Mouse (Mus musculus) cerebellum, postnatal 25 days (tissue): Measurements from ENCODE around the gene Siva1.

Source experiments
- DNase-seq, 2 experiments: peaks; one replicate each; pipeline ENCODE4 v3.0.0; 2021; ENCODE audit warnings: mixed read lengths in 2 of 2

Siva1 gene

DNA sequence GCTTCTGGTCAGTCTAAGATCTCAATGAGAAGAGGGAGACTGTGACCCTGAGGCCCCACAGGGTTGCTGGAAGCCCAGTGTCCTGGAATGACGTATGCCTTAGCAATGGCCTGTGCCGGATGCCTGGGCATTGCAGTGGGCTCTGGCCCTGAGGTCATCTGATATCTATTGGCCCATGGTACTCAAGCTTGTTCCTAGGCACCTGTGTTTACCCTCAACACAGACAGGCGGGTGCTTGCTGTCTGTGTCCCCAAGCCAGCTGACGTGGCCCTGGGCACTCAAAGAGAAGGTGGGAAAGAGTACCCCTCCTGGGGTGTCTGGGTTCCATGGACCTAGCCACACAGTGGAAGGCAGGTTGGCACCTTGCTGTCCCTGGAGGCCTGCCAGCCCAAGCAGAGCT lies 18.8 kb upstream of the Siva1 start:
- DNase-seq: no peak

DNA sequence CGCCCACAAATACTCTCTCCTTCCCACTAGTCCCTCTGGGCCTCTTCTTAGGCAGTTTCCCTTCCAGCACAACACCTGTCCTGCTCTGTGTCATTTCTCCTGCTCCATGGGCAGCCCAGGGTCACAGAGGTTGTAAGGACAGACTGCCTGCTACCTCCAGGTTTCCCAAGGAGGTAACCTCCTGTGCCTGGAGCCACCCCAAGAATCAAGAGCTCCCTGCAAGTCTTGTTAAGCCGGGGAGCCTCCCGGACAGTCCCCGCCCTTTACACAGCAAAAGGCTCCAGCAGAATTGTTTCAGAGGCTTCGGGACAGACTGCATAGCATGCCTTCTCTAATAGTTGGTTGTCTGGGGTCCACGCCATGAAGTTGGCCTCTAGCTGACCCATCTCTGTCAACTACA lies 18.0 kb upstream of the Siva1 start:
- DNase-seq: no peak

DNA sequence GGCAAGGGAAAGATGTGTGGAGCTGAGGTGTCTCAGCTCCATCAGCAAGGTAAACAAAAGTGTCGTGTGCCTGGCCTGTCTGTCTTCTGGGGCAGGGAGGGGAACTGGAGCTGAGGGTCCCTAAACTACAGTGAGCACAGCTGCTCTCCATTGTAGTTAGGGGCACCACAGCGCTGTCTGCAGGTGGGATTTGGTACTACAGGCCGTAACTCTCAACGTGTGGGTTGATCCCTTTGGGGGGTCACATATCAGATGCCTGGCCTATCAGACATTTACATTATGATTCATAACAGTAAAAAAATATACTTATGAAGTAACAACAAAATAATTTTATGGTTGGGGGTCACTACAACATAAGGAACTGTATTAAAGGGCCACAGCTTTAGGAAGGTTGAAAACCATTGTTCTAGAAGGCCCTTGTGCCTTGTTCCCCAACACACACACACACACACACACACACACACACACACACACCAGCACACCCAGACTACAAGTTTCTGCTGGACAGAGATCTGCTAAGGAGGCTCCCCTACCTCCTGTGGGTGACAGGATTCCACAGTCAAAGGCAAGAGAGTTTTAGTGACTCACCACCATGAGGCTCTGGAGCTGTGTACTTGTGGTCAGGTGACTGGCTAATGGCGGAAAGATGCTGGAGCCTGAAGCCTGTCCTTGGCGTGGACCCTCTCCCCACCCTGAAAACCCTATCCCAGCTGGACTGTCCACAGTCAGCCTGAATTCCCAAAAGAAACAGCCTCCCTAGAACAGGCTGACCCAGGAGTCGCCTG lies 17.2 kb upstream of the Siva1 start:
- DNase-seq: no peak

DNA sequence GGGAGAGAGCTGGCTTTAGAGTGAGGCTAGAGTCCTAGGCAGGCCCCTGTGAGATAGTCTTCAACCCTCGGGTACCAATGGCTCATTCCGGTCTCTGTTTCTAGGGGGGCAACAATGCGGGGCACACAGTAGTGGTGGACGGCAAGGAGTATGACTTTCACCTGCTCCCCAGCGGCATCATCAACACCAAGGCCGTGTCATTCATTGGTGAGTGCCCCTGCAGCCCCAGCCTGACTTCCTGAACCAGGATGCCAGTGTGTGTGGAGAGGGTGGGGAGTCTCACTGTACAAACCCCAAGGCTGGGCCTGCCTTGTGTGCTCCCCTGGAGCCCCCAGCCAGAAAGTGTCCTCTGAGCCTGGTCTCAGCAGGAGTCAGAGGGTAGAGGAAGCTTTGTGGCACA lies 16.3 kb upstream of the Siva1 start:
- no peak for DNase-seq

DNA sequence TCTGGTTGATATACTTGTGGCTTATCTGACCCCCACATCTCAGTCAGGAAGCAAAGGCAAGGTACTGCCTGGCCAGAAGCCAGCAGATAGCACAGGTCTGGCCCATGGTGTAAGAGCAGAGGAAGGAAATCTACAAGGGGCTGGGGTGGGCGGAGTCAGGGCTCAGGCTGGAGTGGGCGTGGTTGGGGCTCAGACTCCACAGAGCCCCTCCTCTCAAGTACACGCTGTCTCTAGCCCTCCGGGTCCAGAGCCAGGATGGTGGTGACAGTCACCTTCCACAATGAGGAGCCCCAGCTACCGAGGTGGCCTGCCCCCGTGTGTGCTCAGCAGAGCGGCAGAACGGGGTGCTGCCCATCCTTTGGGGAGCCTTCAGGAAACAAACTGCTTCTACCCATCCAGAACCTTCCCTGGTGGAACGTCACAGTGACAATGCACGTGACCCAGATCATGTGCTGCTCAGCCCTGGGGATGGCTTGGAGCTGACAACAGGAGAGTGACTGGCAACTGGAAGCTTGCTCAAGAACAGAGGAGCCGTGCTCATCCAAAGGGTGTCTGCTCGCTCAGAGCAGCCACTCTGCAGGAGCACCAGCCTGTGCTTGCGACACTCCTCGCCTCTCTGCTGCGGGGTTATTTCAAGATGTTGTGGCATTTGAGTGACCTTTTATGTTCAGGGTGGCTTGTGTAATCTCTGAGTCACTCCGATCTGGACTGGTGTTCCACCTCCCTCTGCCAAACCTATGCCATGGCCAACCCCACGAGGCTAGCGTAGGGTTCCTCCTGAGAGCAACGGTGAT lies 15.4 kb upstream of the Siva1 start:
- DNase-seq: peak in 1 of 2 experiments; percentile 43

DNA sequence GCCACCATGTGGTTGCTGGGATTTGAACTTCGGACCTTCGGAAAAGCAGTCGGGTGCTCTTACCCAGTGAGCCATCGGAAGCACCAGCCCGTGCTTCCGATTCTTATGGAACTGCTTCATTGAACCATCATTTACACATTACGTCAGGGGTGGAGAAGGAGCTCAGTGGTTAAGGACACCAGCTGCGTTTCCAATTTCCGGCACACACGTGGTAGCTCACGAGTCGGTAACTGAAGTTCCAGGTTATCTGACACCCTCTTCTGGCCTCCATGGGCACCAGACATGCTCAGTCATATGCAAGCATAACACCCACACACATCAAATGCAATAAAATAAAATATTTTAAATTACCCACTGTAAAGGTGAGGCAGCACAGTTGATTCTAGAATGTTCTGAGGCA lies 14.4 kb upstream of the Siva1 start:
- DNase-seq: no peak

DNA sequence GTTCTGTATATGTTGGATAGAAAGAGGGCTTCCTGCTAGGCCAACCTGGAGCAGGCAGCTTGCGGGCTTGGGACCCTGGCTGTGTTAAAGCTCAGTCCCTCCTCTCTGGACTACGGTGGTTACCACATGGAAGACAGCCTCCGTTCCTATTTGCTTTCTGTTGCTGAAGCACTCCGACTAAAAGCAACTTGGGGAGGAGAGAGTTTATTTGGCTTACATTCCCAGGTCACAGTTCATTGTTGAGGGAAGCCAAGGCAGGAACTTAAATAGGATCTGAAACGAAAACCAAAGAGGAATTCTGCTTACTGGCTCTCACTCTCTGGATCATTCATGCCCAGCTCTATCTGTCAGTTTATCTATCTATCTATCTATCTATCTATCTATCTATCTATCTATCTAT lies 13.7 kb upstream of the Siva1 start:
- DNase-seq: no peak

DNA sequence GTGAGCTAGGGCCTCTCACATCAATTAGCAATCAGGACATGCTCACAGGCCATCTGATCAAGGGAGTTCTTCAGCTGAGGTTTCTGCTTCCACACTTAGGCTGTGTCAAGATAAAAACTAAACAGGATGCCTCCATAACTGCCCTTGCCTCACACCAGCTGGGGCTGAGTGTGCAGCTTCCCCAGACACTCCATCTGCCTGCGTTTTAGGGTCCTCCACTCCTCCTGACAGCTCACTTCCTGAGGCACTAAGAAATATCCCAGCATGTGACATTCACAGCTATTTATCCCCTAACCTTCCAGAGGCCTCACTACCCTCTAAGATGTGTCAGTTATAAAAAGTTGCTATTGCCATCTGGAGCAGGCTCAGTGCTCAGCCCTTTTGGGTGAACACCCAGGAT lies 13.0 kb upstream of the Siva1 start:
- no peak for DNase-seq

DNA sequence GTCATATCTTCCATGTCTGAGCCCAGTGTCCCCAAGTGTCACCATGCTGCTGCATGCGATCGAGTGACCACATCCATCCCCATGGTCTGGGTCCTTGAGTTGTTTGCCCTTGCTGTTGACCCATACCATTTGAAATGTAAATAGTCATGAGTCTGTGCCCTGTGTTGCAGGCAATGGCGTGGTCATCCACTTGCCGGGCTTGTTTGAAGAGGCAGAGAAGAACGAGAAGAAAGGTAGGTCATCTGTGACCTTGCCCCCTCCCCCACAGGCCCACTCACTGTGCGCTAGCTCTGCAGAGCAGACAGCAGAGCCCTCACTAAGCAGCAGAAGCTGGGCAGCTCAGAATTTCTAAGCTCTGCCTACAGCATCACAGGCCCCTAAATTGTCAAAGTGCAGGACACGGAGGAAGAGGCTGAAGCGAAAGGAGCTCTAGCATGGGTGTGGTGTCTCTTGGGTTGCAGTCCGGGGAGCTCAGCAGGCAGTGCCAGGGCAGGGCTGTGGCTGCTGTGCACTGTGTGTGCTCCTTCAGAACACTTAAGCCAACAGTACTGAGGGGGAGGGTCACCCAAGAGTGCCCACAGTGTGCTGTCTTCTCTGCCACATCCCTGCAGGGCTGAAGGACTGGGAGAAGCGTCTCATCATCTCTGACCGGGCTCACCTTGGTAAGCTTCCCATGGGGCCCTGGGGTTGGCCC lies 12.2 kb upstream of the Siva1 start:
- DNase-seq: no peak

DNA sequence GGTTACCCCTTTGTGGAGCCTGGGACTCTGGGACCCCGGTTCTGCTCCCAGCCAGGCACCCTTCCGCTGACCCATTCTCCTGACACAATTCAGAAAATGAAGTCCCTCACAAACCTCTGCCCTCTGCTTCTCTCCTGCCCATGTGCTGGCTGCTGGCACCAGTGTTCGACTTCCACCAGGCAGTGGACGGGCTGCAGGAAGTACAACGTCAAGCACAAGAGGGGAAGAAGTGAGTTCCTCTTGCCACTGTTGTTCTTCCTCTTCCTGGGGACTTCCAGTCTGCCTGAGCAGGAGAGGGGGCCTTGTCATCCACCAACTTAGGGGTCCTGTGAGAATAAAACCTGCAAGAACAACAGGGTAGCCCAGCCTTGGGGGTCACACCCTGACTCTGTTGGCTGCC lies 11.6 kb upstream of the Siva1 start:
- no peak for DNase-seq

DNA sequence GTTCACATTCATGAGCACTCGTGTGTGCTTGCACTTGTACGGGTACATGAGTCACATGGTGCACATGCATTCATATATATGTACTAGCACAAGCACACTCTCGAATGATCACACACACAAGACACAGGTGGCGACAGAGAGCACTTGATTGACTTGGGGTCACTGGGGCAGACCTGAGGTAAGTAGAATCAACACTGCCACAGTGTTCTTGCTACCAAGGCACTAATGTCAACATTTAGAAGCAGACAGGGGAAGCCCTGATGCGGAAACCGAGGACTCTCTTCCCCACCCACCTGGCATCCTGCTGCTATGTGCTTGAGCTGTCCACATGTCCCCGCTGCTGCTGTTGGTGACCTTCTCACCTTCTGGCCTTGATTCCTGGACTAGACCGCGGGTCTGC lies 10.8 kb upstream of the Siva1 start:
- no peak for DNase-seq

DNA sequence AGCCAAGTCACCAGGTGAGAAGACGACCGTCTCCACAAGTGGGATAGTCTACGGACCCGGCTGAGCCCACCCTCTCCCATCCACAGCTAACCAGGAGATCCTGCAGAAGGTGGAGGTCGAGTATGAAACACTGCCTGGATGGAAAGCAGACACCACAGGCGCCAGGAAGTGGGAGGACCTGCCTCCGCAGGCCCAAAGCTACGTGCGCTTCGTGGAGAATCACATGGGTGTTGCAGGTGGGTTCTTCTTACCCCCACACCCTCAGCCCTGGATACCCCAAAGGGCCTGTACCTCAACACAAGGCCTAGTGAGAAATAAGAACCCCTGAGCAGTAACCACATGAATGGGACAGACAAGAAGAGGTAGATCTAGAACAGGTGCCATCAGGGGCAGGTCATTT lies 5.0 kb upstream of the Siva1 start:
- no peak for DNase-seq

DNA sequence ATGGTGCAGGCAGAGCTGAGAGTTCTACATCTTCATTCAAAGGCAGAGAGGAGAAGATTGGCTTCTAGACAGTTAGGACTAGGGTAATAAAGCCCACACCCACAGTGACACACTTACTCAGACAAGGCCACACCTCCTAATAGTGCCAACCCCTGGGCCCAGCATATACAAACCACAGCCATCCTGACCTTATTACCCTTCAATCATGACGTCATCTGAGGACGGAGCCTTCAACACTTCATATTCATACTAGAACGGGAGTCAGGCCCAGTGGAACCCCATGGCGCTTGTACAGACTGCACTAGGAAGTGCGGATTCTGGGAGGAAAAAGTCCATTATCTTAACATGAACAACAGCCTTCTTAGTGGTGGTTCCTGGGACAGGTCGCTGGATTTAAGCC lies 1.4 kb upstream of the Siva1 start:
- DNase-seq: no peak

DNA sequence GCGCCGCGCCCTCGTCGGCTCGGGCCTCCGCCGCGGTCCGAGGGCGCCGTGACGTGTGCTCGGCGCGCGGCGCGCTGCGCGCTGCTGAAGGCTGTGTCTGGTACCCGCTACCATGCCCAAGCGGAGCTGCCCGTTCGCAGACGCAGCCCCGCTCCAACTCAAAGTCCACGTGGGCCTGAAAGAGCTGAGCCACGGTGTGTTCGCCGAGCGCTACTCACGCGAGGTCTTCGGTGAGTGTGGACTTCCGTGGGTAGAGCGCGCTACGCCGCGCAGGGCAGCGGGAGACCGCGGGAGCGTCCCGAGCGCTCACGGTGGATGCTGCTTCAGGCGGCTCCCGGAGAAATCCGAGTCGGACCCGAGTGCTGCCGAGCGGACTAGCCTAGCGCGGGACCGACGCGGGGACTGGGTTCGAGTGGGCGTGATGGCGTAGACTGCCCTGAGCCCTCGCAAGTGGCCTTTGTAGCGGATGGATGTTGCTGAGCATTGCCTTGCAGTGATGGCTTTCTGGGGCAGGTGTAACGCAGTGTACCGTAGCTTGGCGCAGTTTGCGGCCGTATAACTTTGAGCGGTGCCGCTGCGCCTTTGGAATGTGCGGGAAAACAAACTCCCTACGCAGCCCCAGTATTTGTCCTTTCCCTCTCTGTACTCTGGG lies 502 bp downstream of the Siva1 start:
- DNase-seq: peak in 1 of 2 experiments; percentile 84

DNA sequence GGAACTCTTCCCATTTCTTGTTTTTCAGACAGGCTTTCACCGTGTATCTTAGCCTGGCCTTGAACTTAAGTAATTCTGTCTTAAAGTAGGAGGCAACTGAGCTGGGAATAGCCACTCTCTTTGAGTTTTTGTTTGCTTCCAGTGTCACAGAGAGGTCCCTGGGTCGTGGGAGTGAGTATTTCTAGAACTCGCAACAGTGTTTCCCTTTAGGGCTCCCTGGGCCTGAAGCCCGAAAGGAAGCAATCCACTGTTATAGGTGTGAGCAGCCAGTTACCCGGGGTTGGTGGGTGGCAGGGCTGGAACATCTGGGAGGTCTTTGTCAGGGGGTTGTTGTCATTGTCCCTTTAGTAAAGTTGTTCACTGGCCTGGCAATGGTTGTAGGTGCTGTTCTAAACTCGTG lies 1.7 kb downstream of the Siva1 start:
- DNase-seq: no peak

DNA sequence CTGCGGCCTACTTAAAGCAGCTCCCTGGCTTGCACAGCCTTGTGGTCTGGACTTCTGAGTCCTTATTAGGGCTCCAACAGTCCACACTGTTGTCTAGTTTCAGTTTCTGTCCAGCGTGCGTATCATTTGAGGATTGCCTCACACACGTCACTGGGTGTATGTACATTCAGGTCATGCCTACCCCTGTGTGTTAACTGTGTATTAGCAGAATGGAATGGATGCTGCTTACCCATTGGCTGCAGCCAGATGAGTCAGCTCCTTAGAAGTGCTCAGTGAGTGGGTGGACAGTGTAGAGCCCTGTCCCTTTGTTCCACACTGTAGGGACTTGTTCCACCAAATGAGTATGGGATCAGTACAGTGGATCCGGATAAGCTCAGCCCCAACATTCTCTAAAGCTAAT lies 3.6 kb downstream of the Siva1 start:
- no peak for DNase-seq

DNA sequence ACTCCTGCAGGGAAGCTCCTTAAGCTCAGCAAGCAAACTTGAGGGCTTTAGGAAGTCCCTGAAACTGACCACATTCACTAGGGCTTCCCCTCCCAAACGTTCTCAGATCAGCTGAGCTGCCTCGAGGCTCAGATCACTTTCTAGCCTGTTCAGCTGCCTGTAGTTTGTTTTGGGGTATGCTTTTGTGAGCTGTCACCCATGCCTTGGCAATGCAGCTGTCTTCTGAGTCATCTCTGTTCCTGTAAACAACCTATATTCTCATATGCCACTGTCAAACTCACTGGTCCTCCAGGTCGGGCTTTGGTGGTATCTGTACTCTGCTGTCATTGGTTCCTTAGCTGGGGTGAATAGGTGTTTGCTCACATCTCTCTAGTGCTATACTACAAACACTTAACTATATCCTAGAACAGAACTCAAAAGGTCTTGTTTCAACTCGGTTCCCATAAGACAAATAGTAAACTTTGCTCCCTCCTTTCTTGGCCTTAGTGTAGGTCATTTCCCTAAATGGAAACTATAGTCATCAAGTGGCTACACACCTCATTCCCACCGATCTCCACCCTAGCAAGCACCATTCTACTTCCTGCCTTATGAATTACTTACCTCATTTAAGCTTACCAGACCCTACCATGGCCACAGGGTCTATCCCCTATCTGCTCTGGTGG lies 7.4 kb downstream of the Siva1 start:
- DNase-seq: no peak

DNA sequence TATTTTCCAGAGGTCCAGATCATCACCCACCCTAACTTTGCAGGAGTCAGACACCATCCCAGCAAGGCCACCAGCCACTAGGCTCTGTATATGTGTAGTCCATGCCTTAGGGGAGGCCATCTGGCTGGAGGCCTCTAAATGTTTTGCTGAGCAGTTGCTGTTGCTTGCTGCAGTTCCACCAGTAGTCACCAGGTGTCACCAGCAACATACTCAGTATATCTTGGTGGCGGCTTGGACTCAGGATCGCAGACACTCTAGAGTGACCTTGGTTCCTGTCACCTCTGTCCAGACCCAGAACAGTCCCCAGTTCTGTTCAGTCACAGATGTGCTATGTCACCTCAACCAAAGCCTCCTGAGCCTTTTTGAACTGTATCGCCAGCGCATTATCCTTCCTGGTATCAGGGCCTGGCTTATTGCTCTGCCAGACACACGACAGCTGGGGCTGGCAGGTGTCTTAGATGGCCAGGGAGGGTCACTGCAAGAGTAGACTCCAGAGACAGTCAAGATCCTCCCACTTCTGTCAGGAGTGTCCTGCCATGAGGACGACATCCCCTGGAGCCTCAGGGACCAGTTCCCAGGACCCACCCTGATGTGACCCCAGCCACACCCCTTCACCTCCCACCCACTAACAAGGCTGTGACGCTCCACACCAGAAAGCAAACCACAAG lies 8.8 kb downstream of the Siva1 start:
- peak; percentile 94 to 96 for DNase-seq

DNA sequence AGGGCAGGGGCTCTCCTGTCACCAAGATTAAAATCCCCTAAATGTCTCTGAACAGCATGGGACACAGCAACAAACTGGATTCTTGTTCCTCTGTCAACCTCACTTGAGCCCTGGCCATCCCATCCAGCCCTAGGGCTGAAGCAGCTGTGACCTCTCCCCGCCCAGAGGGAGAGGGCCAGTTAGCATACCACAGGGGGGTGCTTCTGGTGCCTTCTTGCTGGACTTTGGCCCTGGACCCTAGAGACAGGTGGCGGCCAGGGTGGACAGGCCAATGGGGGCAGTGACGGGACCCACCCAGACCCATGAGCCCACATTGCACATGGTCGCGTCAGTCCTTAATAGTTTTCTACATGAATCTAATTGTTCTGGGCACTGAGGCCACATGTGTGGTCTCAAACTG lies 9.6 kb downstream of the Siva1 start:
- DNase-seq: no peak

DNA sequence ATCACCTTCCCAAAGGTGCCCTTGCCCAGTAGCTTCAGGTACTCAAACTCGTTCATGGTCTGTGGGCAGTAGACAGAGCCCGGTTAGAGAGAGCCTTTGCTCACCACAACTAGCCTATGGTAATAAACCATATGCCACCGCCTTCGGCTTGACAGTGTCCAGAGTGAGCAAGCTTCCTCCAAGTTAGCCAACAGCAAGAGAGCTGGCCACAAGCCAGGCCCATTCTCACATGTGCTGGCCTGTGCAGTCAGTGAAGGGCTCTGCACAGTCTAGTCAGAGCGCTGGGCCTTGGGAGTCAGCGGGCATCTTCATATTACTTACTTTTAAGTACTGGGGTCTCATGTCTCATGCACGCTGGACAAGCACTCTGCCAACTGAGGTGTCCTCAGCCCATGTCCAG lies 14.1 kb downstream of the Siva1 start:
- peak; percentile 77 to 88 for DNase-seq

DNA sequence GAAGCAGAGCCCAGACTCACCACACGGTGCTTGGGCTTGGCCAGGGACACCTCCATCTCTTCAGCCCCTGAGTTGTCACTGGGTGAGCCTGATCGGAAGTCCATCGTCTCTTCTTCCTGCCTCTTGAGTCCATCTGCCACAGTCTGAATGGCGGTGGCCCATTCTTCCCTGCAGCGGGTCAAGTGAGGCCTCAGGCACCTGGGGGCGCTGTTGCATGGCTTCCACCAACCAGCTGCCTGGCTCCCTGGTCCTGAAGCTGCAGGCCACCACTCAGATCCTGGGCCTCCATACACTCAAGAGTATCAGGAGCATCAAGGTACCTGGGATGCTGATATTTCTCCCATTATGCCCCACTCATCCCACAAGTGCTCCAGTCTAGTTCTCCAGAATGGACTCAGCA lies 14.6 kb downstream of the Siva1 start:
- DNase-seq: peak; percentile 83 to 89
